Mouse (Mus musculus) kidney, embryonic 16.5 days (tissue): ENCODE data around the gene Nelfcd. TPM values are rescaled to one million over a fixed set of nuclear protein-coding genes. Genes with fewer than 3 reads are reported as not detected.

ENCODE experiments used
- ATAC-seq: fragments of 200-750 bp; cut with Nextera tagmentation; 2 replicates; pipeline ENCODE4 v1.8.0; 2017; ENCODE audit warnings: moderate TSS enrichment; ENCODE audit not compliant: low FRiP score, low TSS enrichment
- H3K27ac ChIP-seq: fragments of 300-500 bp; sonication (generic); 2 replicates; pipeline ENCODE4 v1.5.1; 2014; ENCODE audit warnings: low read length
- H3K27me3 ChIP-seq: fragments of 300-500 bp; sonication (generic); 2 replicates; pipeline ENCODE4 v1.6.1; 2014; ENCODE audit warnings: low read length, control low read depth, mixed read lengths; ENCODE audit not compliant: insufficient read depth
- H3K36me3 ChIP-seq: fragments of 300-500 bp; sonication (generic); 2 replicates; pipeline ENCODE4 v1.6.1; 2014; ENCODE audit warnings: low read length, control low read depth, mixed read lengths; ENCODE audit not compliant: insufficient read depth
- H3K4me1 ChIP-seq: fragments of 300-500 bp; sonication (generic); 2 replicates; pipeline ENCODE4 v1.6.1; 2014; ENCODE audit warnings: low read length, control low read depth, mixed read lengths; ENCODE audit not compliant: insufficient read depth
- H3K4me2 ChIP-seq: fragments of 300-500 bp; sonication (generic); replicated peaks from 2 replicates; pipeline ENCODE4 v1.6.1; 2014; ENCODE audit warnings: low read depth, low read length
- H3K4me3 ChIP-seq: fragments of 300-500 bp; sonication (generic); 2 replicates; pipeline ENCODE4 v1.5.1; 2014; ENCODE audit warnings: mild to moderate bottlenecking, low read length
- H3K9ac ChIP-seq: fragments of 300-500 bp; sonication (generic); replicated peaks from 2 replicates; pipeline ENCODE4 v1.6.1; 2014; ENCODE audit warnings: low read length
- H3K9me3 ChIP-seq: fragments of 300-500 bp; sonication (generic); 2 replicates; pipeline ENCODE4 v1.6.1; 2016; ENCODE audit warnings: low read length, control low read depth
- WGBS: fragments of 180-500 bp; shearing (Covaris S2); extraction: QIAGEN DNeasy Blood & Tissue Kit; methylation state at CpG from one replicate; pipeline ENCODE4 v1.1.7; 2014; 5-methylcytosine and 5-hydroxymethylcytosine counted together
- polyA plus RNA-seq: library from polyadenylated mRNA; unstranded; fragments of >200 nt; fragmentation: Nextera tagmentation; extraction: Ambion mirVana; gene quantifications from 2 replicates; pipeline ENCODE4 v1.2.1, GENCODE M21; 2015

Nelfcd gene
- polyA plus RNA-seq, 1 experiment from 2014 or later = 132 TPM

DNA sequence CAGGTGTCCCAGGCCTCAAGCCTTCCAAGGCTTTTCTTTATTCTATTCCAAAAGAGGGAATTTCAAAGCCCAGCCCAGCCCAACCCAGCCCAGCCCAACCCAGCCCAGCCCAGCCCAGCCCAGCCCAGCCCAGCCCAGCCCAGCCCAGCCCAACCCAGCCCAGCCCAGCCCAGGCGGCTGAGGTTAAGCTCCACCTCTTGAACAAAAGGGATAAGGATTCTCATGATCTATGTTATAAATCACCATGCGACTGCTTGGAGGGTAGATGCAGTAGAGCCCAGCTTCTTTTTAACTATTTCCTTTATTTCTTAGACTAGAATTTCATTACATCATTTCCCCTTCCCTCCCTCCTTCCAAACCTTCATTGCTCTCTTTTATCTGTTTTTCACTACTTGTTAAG is 5.4 kb upstream of the Nelfcd start:
- 27% methylated on average over 2 of the region's 2 CpGs for WGBS
- H3K4me1 ChIP-seq = no peaks in the 10 kb centered on the region
- H3K4me3 ChIP-seq = no peak overlapping the region
- no peaks in the 10 kb centered on the region for H3K9me3 ChIP-seq
- no peak for ATAC-seq
- no peak overlapping the region for H3K27ac ChIP-seq
- no peaks in the 10 kb centered on the region for H3K36me3 ChIP-seq
- H3K9ac ChIP-seq = no peak overlapping the region
- H3K27me3 ChIP-seq = no peaks in the 10 kb centered on the region
- no peak overlapping the region for H3K4me2 ChIP-seq

DNA sequence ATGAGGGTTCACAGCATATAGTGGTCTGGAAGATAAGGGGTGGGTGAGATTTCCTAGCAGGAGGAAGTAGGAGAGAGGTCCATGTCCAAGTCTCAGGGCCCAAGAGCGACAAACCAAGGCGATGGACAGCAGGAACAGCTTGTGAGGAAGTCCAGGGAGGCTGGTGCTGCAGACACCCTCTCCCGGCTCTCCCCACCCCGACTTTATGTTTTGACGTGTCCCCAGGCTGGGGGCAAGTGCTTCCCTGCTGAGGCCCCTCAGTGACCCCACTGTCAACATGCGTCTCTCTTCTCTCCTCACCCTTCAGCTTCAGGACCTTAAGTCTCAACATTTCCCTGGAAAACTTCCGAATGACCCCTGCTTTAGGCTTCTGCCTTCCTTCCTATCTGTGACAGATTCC is 2.5 kb upstream of the Nelfcd start:
- 74% methylated on average over 7 of the region's 7 CpGs for WGBS
- H3K36me3 ChIP-seq = no peaks in the 10 kb centered on the region
- no peak for ATAC-seq
- H3K27ac ChIP-seq = no peak overlapping the region
- H3K4me3 ChIP-seq = no peak overlapping the region
- no peaks in the 10 kb centered on the region for H3K9me3 ChIP-seq
- no peak overlapping the region for H3K4me2 ChIP-seq
- peaks cover 8% of the 10 kb centered on the region for H3K4me1 ChIP-seq
- H3K9ac ChIP-seq = no peak overlapping the region
- H3K27me3 ChIP-seq = no peaks in the 10 kb centered on the region

DNA sequence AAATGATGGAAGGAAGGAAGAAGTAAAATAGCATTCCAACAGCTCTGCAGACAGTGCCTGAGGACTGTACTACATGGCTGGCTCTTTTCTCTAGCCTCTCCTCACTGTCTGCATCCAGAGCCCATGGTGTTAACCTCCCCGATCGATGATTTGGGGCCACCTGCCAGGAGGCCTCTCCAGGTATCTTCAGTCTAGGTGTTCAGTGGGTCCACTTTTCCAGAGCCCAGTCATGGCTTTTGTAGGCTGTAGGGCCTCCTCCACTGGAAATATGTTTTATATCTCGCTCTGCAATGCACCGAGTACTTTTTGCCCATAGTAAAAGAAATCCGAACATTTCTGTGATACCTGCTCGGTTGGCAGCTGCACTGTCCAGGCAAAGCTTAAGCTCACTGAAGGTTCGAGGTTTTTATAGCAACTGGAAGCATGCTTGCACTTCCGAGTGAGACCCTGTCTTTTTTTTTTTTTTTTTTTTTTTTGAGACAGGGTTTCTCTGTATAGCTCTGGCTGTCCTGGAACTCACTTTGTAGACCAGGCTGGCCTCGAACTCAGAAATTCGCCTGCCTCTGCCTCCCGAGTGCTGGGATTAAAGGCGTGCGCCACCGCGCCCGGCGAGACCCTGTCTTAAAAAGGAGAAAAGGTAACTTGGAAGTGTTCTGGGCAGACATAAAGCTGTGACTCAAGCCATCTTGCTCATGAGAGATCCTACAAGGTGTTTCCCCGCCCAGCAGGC is 438 bp upstream of the Nelfcd start:
- H3K27ac ChIP-seq = no peak overlapping the region
- WGBS = 46% methylated on average over 17 of the region's 18 CpGs
- no peak overlapping the region for H3K9ac ChIP-seq

DNA sequence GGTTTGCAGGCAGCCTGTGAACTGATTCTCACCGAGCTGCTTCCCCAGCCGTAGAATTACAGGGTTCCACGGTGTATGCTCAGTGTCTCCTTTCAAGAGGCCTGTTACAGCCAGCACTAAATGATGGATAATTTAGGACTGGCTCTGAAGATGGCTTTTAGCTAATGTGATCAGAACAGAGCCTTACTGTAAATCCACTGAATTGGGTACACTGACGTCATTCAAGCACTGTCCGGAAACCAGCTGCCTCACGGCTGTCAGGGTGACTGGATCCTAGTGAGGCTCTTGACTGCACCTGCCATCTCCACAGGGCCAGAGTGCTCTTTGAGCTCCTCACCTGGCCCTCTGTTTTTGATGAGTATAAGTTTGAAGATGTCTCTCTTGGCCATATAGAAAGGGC is 5.5 kb downstream of the Nelfcd start:
- Histone ChIP-seq H3K4me2 (no peak overlapping the region), H3K4me1 (peaks cover 8% of the 10 kb centered on the region), H3K27ac (no peak overlapping the region), H3K4me3 (no peak overlapping the region), H3K9ac (no peak overlapping the region), H3K9me3 (no peaks in the 10 kb centered on the region), H3K36me3 (peaks cover 59% of the 10 kb centered on the region), H3K27me3 (no peaks in the 10 kb centered on the region)
- WGBS = 90% methylated on average over 6 of the region's 6 CpGs
- no peak for ATAC-seq

More for the DNA sequence above, 438 bp upstream of the Nelfcd start:
- no peaks in the 10 kb centered on the region for H3K9me3 ChIP-seq
- peaks cover 8% of the 10 kb centered on the region for H3K4me1 ChIP-seq
- peak overlapping the region; percentile 83 for H3K4me2 ChIP-seq
- no peak; the same call in 1 of the 2 replicates for ATAC-seq
- 0 out of 2 replicates have a peak, but pooled peaks cover 3% of the 10 kb centered on the region for H3K36me3 ChIP-seq
- H3K27me3 ChIP-seq = no peaks in the 10 kb centered on the region
- H3K4me3 ChIP-seq = peak overlapping the region; percentile 98

DNA sequence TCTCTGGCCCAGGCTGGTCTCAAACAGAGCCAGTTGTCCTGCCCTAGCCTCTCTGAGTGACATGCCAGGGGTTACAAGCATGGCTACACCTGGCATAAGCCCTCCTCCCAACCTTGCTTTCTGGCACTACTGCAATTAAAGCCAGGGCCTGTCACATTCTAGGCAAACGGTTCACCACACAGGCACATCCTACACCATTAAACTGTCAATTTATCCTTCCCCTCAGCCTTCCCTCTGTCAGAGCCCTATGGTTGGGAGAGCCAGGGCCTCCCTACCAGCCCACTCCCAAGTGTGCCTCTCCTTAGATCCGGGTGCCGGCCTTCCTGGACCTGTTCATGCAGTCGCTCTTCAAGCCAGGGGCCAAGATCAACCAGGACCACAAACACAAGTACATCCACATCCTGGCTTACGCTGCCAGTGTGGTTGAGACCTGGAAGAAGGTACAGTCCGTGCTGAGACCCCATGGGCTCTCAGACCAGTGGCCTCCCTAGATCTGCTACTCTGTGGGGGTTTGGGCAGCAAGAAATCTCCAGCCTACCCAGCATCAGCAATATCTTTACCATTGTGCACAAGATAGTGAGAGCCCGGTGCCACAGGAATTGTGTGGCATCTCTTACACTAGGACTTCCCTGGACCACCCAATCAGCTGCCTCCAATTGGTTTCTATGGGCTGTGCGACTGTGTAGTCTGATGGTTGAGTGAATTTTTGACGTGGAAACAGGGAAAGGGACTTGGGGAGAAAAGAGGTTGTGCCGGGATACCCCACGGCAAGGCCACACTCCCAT is 8.9 kb downstream of the Nelfcd start:
- Histone ChIP-seq H3K27ac (no peak overlapping the region), H3K4me1 (peaks cover 6% of the 10 kb centered on the region; the same call in 1 of the 2 replicates), H3K9me3 (no peaks in the 10 kb centered on the region), H3K9ac (no peak overlapping the region), H3K27me3 (no peaks in the 10 kb centered on the region), H3K4me3 (no peak overlapping the region), H3K36me3 (peaks cover 91% of the 10 kb centered on the region), H3K4me2 (no peak overlapping the region)
- 70% methylated on average over 11 of the region's 11 CpGs for WGBS
- ATAC-seq = peak; percentile 47; the same call in 1 of the 2 replicates

DNA sequence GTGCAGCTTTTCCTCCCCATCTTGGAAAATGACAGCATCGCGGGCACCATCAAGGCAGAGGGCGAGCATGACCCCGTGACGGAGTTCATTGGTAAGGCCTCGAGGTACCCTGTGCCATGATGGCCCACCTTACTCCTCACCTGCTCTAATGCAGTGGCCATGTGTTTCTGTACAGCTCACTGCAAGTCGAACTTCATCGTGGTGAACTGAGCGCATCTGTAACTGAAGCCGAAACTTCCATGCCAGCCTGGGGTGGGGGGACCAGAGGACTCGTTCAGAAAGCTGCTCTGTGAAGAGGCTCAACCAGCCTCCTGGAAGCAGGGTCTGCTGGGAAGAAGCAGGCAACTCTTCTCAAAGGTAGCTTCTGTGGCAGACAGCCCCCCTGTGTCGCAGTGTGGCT is 11.3 kb downstream of the Nelfcd start:
- 79% methylated on average over 12 of the region's 12 CpGs for WGBS
- no peaks in the 10 kb centered on the region for H3K9me3 ChIP-seq
- no peak for ATAC-seq
- no peak overlapping the region for H3K4me2 ChIP-seq
- no peak overlapping the region for H3K9ac ChIP-seq
- no peaks in the 10 kb centered on the region for H3K27me3 ChIP-seq
- no peak overlapping the region for H3K27ac ChIP-seq
- no peak overlapping the region for H3K4me3 ChIP-seq
- H3K36me3 ChIP-seq = peaks cover 77% of the 10 kb centered on the region
- peaks cover 6% of the 10 kb centered on the region; the same call in 1 of the 2 replicates for H3K4me1 ChIP-seq

DNA sequence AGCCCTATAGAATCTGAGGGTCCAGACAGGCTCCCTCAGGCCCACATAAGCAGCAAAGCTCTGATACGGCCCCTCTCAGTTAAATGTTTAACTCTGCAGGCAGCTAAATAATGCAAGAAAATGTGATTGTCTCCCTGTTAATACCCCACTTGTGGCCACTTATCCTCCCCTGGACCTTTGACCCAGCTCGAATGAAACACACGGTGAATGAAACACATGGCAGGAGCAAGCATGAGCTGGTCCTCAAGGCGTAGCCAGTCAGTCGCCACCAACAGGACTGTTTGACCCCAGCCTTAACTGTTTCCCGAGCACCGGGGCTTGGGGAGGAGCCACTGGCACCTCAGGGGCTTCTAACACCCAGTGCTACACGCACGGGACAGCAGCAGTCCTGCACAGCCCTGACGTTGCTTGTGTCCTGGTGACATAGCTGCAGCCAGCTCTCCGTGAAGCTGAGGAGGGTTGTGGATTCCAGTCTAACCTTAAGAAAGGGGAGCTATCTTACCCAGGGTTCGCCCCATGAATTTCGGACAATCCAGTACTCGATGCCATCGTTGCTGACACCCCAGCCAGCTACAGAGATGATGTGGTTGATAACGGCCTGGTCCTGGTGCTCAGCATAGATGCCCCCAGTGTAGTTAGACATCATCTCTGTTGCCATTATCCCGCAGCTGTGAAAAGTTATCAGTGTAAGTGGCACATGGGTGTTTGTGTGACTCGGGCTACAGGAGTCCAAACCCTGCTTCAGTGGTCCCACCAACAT is 12.7 kb downstream of the Nelfcd start:
- Histone ChIP-seq H3K27me3 (no peaks in the 10 kb centered on the region), H3K27ac (0 out of 2 replicates have a peak overlapping the region, but pooled peaks have one; percentile 46), H3K9ac (no peak overlapping the region), H3K4me2 (no peak overlapping the region), H3K4me3 (no peak overlapping the region), H3K4me1 (peaks cover 6% of the 10 kb centered on the region; the same call in 1 of the 2 replicates), H3K36me3 (peaks cover 63% of the 10 kb centered on the region), H3K9me3 (no peaks in the 10 kb centered on the region)
- peak; percentile 46 for ATAC-seq
- WGBS = 68% methylated on average over 18 of the region's 18 CpGs

DNA sequence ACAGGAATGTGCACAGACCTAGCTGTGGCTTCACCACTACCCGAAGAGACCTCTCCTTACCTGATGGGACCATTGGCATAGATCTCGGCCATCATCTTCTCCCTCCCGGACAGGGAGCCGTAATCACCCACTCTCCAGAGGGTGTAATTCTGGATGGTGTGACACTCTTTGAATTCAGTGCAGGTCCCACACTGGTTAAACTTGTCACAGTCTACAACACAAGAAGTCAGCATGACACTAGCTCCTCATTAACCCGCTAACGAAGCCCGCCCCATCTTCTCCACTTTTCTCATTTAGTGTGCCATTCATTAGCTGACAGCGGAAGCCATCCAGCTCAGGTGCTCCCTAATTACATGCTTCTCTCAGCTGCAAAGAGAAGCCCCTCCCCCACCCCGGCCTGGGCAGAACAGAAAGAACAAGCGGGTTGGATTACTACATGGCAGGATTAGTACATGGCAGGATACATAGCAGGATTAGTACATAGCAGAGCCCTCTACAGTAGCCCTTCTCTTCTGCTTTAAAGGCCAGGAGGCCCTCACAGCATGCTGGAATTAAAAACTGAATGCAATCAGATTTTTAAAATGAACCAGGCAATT is 13.5 kb downstream of the Nelfcd start:
- no peak for ATAC-seq
- 81% methylated on average over 10 of the region's 10 CpGs for WGBS
- H3K9me3 ChIP-seq = no peaks in the 10 kb centered on the region
- peaks cover 55% of the 10 kb centered on the region for H3K36me3 ChIP-seq
- no peak overlapping the region for H3K9ac ChIP-seq
- no peak overlapping the region for H3K4me2 ChIP-seq
- H3K4me1 ChIP-seq = peaks cover 7% of the 10 kb centered on the region; the same call in 1 of the 2 replicates
- H3K27me3 ChIP-seq = no peaks in the 10 kb centered on the region
- H3K27ac ChIP-seq = no peak overlapping the region
- no peak overlapping the region for H3K4me3 ChIP-seq

DNA sequence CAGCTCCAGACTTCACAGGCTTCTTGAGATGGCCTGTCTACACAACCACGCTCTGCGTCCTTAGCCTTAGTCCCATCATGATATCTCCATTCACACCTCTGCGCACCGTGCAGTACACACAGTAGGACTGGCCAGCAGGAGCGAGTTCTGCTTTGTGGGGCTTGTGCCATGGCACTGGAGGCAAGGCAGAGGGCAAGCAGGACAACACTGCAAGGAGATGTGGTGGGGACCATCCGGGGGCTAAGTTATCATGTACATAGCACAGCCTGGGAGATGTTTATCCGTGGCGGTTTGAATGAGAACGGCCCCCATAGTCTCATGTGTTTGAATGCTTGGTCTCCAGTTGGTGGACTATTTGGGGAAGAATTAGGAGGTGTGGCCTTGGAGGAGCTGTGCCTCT is 19.3 kb downstream of the Nelfcd start:
- no peak overlapping the region for H3K9ac ChIP-seq
- H3K4me3 ChIP-seq = no peak overlapping the region
- H3K4me2 ChIP-seq = no peak overlapping the region
- 98% methylated on average over 9 of the region's 9 CpGs for WGBS
- no peak for ATAC-seq
- H3K36me3 ChIP-seq = peaks cover 3% of the 10 kb centered on the region; the same call in 1 of the 2 replicates
- no peaks in the 10 kb centered on the region for H3K9me3 ChIP-seq
- no peaks in the 10 kb centered on the region for H3K27me3 ChIP-seq
- H3K27ac ChIP-seq = no peak overlapping the region
- peaks cover 20% of the 10 kb centered on the region for H3K4me1 ChIP-seq
